Mouse (Mus musculus) Muller cell, postnatal 12 days (primary cell): ENCODE data around the gene Smtnl2.
"Not testable (repeated sequence)": the region's sequence is repeated elsewhere in the genome, so short reads cannot be mapped to it uniquely, and the experiment has no call there.

ENCODE experiments used
- DNase-seq: peaks from one replicate; pipeline ENCODE4 v3.0.0-alpha.2; 2015; ENCODE audit errors: inconsistent ontology term

Gene Smtnl2

DNA sequence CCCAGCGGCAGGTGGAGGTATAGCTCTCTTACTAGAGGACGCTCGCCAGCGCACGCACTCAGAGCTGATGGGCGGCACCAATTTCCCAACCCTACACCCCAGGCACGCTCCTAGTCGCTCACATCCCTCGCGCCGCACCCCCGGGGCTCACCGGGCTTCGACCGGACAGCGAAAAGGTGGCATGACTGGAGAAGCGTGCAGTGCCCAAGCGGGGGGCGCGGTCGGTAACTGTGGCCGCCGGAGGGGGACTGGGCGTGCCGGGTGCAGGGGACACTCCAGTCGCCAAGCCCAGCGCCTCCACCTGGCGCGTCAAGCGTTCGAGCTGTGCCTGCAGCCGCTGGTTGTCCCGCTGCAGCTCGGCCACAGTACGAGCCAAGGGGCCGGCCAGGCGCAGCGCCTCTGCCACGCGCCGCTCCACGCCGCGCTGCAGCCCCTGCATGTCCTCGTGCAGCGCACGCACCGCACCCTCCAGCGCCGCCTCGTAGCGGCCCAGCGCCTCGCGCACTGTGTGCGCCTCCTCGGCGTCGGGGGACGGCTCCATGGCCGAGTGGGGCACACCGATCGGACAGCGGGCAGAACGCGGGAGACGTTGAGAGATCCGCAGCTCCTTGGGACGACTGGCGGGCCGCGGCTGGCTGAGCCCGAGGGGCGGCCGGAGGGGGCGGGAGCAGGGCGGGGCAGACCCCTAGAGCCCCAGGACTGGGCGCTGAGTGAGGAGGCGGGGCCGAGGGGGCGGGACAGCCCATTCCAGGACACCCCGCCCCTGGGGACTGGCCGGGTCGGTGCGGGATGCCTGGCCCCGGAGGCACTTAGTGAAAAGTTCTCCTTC, at the start of gene Smtnl2:
Gene Smtnl2 (minus strand): TSS at position 621 of the 829 bp plus-strand sequence.
- peak; percentile 93 for DNase-seq

- no peak for DNase-seq
These were observed 47.0 kb upstream of the Smtnl2 start for GRCm38 (mm10) chr11:72458502-72458901.

DNA sequence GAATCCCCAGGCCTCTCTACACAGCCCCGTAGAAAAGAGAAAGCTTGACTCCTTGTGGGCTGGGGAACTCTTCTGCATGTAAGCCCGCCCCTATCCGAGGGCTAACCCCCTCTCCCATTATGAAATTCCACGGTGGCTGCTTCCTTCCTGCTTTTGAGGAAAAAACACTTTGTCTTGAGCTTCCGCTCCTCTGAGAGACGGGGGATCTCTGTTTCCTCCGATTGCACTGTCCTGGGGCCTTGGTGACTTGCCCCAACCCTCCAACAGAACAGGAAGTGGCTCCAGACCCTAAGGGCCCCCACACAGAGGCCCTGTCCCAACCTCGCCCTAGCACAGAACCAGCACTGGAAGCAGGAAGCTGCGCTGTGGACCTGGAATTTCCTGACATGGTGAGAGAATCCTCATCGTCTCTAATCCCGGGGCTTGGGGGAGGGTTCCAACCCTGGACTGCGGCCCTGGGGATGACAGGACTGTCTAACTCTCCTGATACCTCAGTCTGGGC, 46.5 kb upstream of the Smtnl2 start:
- DNase-seq = no peak

- peak; percentile 64 for DNase-seq
These were observed 44.2 kb upstream of the Smtnl2 start for GRCm38 (mm10) chr11:72455694-72456093.

DNA sequence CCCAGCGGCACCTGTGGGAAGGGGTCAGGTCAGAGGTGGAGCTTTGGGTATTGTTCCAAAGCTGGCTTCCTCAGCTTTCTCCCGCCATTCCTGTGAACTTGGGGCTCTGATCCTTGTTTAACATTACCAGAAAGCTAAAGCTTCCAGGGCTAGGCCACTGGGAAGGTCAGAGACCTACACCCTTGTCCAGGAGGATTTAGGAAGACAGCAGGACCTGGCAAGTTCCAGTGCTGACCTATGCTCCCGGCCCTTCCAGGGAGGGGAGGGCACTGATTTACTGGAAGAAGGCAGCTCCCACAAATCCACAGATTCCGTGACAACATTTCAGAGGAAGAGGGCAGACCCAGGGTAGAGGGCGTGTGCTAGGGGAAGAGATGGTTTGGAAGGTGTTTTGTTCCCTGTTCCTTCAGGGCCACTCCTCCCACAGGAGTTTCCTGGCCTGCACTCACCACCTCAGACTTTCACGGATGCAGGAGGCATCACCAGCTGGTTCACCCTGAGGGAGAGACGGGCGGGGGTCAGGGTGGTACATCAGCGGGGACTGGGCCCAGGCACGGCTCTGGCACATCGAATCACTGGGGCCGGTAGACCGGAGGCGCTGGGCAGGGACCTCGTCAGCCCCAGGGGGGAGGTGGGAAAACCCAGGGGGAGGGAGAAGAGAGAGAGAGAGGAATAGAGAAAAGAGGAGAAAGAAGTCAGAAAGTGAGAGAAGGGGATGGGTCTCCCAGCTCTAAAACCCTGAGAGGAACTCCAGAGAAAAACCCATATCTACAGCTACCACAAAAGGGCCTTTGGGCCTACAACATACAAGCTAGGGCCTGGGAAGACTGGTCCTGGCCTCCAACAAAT, 41.8 kb upstream of the Smtnl2 start:
- DNase-seq = no peak

DNA sequence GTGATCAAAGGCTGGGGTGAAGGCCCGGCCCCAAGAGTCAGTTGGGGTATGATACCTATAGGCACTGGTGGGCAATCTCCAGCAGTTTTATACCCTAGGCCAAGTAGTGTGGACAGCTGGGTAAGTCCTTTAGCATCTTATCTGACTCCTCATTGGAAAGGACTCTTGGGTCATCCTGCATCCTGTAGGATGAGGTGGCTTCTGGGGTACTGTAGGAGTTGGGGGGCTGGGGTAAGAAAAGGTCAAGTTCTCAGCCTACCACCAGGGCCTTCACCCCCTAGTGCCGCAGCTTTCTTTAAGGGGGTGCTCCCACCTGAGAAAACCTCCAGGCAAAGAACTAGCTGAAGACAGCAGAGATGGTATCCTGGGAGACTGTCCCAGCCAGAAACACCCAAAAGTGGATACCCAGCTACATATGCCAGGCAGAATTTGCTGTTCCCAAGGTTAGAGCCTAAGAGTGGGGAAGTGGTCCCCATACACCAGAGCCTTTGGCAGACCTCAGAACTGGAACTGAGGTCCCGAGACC, 40.7 kb upstream of the Smtnl2 start:
- no peak for DNase-seq

- DNase-seq = no peak
These were observed 36.0 kb upstream of the Smtnl2 start for GRCm38 (mm10) chr11:72447475-72447874.

GRCm38 (mm10) chr11:72446311-72447105, 35.0 kb upstream of the Smtnl2 start:
- no peak for DNase-seq

DNA sequence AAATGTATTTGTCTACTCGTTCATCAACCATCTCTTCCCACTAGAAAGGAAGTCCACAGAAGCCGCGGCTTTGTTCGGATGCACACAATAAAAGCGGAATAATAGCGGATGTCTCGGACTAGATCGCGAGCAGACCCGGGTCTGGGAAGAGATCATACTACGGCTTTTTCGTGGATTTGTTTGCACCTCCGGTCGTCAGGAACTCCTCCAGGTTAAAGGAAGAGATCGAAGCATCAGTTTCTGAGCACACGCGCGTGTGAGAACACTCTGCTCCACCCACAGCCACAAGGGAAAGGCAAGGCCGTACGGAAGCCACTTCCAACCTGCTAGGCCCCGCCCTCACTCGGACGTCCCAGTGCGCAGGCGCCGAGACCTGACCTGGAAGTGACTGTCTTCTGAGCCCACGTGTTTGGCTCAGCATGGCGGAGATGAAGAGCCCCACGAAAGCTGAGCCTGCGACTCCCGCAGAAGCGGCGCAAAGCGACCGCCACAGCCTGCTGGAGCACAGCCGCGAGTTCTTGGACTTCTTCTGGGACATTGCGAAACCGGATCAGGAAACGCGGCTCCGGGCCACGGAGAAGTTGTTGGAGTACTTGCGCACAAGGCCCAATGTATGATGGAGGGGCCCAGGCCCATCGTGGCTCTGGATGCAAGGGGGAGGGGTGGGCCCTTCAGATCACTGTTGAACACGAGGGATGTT, 29.6 kb upstream of the Smtnl2 start, which contains the start of gene Mybbp1a:
Gene Mybbp1a (plus strand): TSS at position 391 of the 700 bp plus-strand sequence.
- DNase-seq = peak; percentile 98

- DNase-seq = not testable (repeated sequence)
These were observed 29.1 kb upstream of the Smtnl2 start for GRCm38 (mm10) chr11:72440597-72440964.

DNA sequence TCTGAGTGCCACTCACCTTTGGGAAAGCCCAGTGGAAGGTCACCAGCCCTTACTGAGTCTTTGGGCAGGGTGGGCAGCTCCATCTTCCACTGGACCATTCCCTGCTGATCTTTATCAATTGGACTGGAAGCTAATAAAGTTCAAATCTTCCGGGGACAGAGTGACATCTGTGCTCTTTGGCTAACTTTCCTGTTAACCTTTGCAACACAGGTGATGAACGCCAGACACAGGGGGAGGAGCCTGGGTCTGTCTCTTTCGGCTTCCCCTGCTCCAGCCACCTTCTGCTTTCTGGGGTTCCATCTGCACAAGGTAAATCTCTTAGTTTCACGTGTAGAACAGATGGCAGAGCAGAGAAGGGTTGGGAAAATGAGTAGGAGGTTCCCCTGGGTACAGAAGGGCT, 26.9 kb upstream of the Smtnl2 start:
- no peak for DNase-seq

DNA sequence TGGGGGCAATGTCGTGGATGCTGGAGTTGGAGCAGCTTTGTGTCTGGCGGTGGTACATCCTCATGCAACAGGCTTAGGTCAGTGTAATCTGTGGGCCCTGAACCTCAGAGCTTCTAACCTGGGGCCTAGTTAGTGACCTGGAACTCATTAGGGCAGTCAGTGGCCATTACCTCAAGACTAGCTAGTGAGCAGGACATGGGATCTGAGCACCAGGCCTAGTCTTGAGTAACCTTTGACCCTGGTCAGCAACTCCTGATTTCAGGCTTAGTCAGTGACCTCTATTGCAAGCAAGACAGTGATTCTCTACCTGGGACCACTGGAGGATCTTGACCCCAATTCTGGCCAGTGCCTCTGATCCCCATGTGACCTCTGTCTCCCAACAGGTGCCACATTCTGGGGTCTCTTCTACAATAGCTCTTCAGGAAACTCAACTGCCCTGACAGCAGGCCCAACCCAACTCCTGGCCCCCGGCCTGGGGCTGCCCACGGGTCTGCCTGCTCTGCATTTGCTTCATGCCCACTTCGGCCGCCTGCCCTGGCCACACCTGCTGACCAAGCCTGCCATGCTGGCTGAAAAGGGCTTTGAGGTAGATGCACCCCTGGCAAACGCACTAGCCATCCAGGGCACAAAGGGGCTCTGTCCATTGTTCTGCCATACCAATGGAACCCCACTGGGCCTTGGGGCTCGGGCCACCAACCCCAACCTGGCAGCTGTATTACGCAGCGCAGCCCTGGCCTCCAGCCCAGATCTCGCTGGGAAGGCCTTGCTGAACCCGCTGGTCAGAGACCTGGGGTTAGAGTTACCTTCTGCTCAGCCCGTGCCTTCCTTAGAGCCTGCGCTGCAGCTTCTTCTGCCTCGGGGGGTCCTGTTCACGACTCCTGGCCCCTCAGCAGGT, 25.5 kb upstream of the Smtnl2 start:
- peak; percentile 59 for DNase-seq

GRCm38 (mm10) chr11:72436271-72436670, 24.8 kb upstream of the Smtnl2 start:
- DNase-seq = peak; percentile 60

DNA sequence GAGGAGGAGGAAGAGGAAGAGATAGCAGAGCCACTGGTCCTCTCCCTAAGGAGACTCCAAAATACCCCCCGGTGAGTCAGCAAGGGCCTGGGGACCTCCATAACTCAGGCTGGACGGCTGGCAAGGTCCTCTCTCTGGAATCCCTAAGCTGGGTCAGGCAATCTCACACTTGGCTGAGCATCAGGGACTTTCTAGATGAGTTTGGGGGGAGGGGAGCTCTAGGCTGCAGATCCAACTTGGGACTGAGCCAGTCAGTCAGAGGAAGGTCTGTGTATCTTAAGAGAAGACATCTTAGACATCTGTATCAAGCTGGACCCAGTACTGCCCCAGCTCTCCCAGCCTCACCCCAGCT, 24.2 kb upstream of the Smtnl2 start:
- no peak for DNase-seq

- no peak for DNase-seq
These were observed 23.6 kb upstream of the Smtnl2 start, which contains the start of gene Ggt6 for GRCm38 (mm10) chr11:72434963-72435693. Gene Ggt6, plus strand, starts transcription at chr11:72435526.

GRCm38 (mm10) chr11:72430311-72431068, 19.0 kb upstream of the Smtnl2 start:
- DNase-seq = not testable (repeated sequence)

DNA sequence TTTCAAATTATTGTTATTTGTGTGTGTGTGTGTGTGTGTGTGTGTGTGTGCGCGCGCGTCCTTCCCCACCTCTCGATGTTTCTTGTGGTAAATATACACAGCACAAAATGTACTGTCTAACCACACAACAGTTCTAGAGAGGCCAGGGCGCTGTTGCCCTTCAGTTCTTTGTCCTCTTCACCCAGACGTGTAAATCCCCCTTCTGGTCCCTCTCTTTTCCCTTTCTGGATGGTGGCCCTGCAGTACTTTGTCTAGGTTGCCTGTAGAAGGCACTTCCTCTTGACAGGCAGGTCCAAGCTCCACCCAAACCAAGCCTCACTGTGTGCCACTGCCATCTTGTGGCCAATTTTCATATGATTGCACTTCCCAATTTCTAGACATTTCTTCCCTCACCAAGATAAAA, 17.8 kb upstream of the Smtnl2 start:
- peak; percentile 57 for DNase-seq

DNA sequence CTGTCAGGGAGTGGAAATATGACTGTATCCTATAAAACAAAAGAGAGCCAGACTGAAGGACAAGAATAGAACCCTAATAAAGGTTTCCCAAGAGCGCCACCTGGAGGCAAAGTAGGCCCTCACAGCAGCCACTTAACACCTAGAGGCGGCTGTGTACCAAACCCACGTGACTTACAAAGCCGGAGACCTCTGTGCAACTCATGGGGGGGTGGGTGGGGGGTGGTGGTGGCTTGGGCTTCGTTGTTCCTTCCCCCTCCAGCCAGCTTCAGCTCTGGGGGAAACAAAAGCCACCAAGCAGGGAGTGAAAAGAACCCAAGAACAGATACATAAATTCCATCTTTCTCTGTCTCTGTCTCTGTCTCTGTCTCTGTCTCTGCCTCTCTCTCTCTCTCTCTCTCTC, 17.2 kb upstream of the Smtnl2 start:
- peak; percentile 43 for DNase-seq
